Mouse (Mus musculus): Measurements from ENCODE around the gene Pts.

DNA sequence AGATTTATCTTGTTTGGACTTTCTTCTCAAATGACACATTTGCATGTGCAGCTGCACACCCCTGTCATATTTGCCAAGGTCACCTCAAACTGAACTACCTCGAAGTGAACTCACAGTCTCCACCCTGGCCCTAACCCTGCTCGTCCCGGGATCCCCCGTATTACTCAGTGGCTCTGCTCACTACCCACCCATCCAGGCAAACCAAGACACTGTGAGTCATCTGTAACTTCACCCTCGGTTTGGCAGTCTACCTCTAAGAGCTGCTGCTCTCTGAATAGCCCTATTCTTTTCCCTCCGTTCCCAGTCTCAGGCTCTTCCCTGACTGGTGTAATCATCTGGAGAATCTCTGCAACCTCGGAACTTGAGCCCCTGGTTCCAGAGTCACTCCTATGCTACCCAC lies 51.9 kb downstream of the Pts start:
- TF ChIP-seq CTCF (IDR thresholded peaks at IDR 0.05; ENCODE audit: low read depth, low read length): no peak
- TF ChIP-seq POLR2A (IDR thresholded peaks at IDR 0.05; ENCODE audit: borderline replicate concordance, low read depth, low read length): no peak
